Mouse (Mus musculus) kidney, embryonic 14.5 days (tissue): ENCODE measurements around the gene Cd3eap. TPM values are rescaled to one million over a fixed set of nuclear protein-coding genes. Genes with fewer than 3 reads are reported as not detected.

ENCODE experiments used
- ATAC-seq: fragments of 200-750 bp; cut with Nextera tagmentation; 2 replicates; pipeline ENCODE4 v1.8.0; 2017; ENCODE audit warnings: moderate number of reproducible peaks, mild to moderate bottlenecking, moderate TSS enrichment, moderate library complexity; ENCODE audit not compliant: low FRiP score, low TSS enrichment
- H3K27ac ChIP-seq: fragments of 300-500 bp; sonication (generic); 2 replicates; pipeline ENCODE4 v1.5.1; 2014; ENCODE audit warnings: low read depth, mild to moderate bottlenecking, low read length, moderate library complexity, mixed read lengths
- H3K27me3 ChIP-seq: fragments of 300-500 bp; sonication (generic); 2 replicates; pipeline ENCODE4 v1.6.1; 2014; ENCODE audit warnings: mild to moderate bottlenecking, low read length; ENCODE audit not compliant: control insufficient read depth, insufficient read depth
- H3K36me3 ChIP-seq: fragments of 300-500 bp; sonication (generic); 2 replicates; pipeline ENCODE4 v1.6.1; 2014; ENCODE audit warnings: low read length, mixed read lengths; ENCODE audit not compliant: control insufficient read depth, insufficient read depth
- H3K4me1 ChIP-seq: fragments of 300-500 bp; sonication (generic); 2 replicates; pipeline ENCODE4 v1.6.1; 2014; ENCODE audit warnings: low read length, mixed read lengths; ENCODE audit not compliant: control insufficient read depth, insufficient read depth
- H3K4me2 ChIP-seq: fragments of 300-500 bp; sonication (generic); replicated peaks from 2 replicates; pipeline ENCODE4 v1.6.1; 2014; ENCODE audit warnings: low read depth, mild to moderate bottlenecking, low read length
- H3K4me3 ChIP-seq: fragments of 300-500 bp; sonication (generic); 2 replicates; pipeline ENCODE4 v1.5.1; 2014; ENCODE audit warnings: mild to moderate bottlenecking, low read length
- H3K9ac ChIP-seq: fragments of 300-500 bp; sonication (generic); 2 replicates; pipeline ENCODE4 v1.6.1; 2014; ENCODE audit warnings: low read depth, mild to moderate bottlenecking, low read length, moderate library complexity
- H3K9me3 ChIP-seq: fragments of 300-500 bp; sonication (generic); 2 replicates; pipeline ENCODE4 v1.6.1; 2016; ENCODE audit warnings: low read length; ENCODE audit not compliant: control insufficient read depth
- WGBS: fragments of 180-500 bp; shearing (Covaris S2); extraction: QIAGEN DNeasy Blood & Tissue Kit; methylation state at CpG from one replicate; pipeline ENCODE4 v1.1.7; 2014; 5-methylcytosine and 5-hydroxymethylcytosine counted together
- polyA plus RNA-seq: library from polyadenylated mRNA; unstranded; fragments of >200 nt; fragmentation: Nextera tagmentation; extraction: Ambion mirVana; gene quantifications from 2 replicates; pipeline ENCODE4 v1.2.1, GENCODE M21; 2014

Cd3eap gene
- polyA plus RNA-seq, 1 experiment from 2014 or later: 26.8 TPM

- no peak for ATAC-seq
- Histone ChIP-seq H3K4me2 (no peak overlapping the region), H3K9ac (no peak overlapping the region), H3K4me1 (no peaks in the 10 kb centered on the region), H3K9me3 (no peaks in the 10 kb centered on the region), H3K4me3 (no peak overlapping the region), H3K27me3 (no peaks in the 10 kb centered on the region), H3K27ac (no peak overlapping the region), H3K36me3 (peaks cover 96% of the 10 kb centered on the region)
- WGBS: 83% methylated on average over 10 of the region's 10 CpGs
These were observed 29.6 kb upstream of the Cd3eap start for GRCm38 (mm10) chr7:19388699-19389413.

GRCm38 (mm10) chr7:19383708-19384107 is 24.4 kb upstream of the Cd3eap start:
- Histone ChIP-seq H3K27ac (no peak overlapping the region), H3K36me3 (peaks cover 46% of the 10 kb centered on the region), H3K4me1 (peaks cover 8% of the 10 kb centered on the region; the same call in 1 of the 2 replicates), H3K9ac (no peak overlapping the region), H3K4me2 (no peak overlapping the region), H3K4me3 (no peak overlapping the region), H3K9me3 (no peaks in the 10 kb centered on the region), H3K27me3 (no peaks in the 10 kb centered on the region)
- ATAC-seq: no peak
- WGBS: 92% methylated on average over 9 of the region's 9 CpGs

GRCm38 (mm10) chr7:19382166-19382541 is 22.9 kb upstream of the Cd3eap start:
- no peak overlapping the region for H3K27ac ChIP-seq
- peak; percentile 77 for ATAC-seq

GRCm38 (mm10) chr7:19381377-19382165 is 22.3 kb upstream of the Cd3eap start, which contains the start of gene Ercc2:
Gene Ercc2 (plus strand): TSS chr7:19382010.
- Histone ChIP-seq H3K27me3 (no peaks in the 10 kb centered on the region), H3K9ac (peak within 1 kb of the TSS; percentile 80), H3K9me3 (no peaks in the 10 kb centered on the region), H3K36me3 (peaks cover 25% of the 10 kb centered on the region), H3K27ac (no peak within 1 kb of the TSS), H3K4me3 (peak within 1 kb of the TSS; percentile 88), H3K4me2 (peak within 1 kb of the TSS; percentile 80), H3K4me1 (peaks cover 8% of the 10 kb centered on the region; the same call in 1 of the 2 replicates)
- ATAC-seq: peak; percentile 97
- 6% methylated on average over 44 of the region's 48 CpGs for WGBS

More at GRCm38 (mm10) chr7:19382166-19382541, 22.9 kb upstream of the Cd3eap start:
- Histone ChIP-seq H3K4me1 (peaks cover 8% of the 10 kb centered on the region; the same call in 1 of the 2 replicates), H3K27me3 (no peaks in the 10 kb centered on the region), H3K9ac (peak overlapping the region; percentile 80), H3K4me3 (peak overlapping the region; percentile 88), H3K9me3 (no peaks in the 10 kb centered on the region), H3K36me3 (peaks cover 31% of the 10 kb centered on the region), H3K4me2 (peak overlapping the region; percentile 80)
- WGBS: 0% methylated on average over 17 of the region's 37 CpGs

GRCm38 (mm10) chr7:19378049-19378448 is 18.8 kb upstream of the Cd3eap start:
- ATAC-seq: no peak
- H3K4me2 ChIP-seq: no peak overlapping the region
- 79% methylated on average over 8 of the region's 8 CpGs for WGBS

GRCm38 (mm10) chr7:19376019-19376418 is 16.7 kb upstream of the Cd3eap start:
- ATAC-seq: no peak
- H3K9ac ChIP-seq: no peak overlapping the region
- H3K4me3 ChIP-seq: no peak overlapping the region
- H3K36me3 ChIP-seq: no peaks in the 10 kb centered on the region
- WGBS: 85% methylated on average over 4 of the region's 4 CpGs
- no peak overlapping the region for H3K4me2 ChIP-seq
- no peak overlapping the region for H3K27ac ChIP-seq
- no peaks in the 10 kb centered on the region for H3K4me1 ChIP-seq
- H3K27me3 ChIP-seq: no peaks in the 10 kb centered on the region
- H3K9me3 ChIP-seq: no peaks in the 10 kb centered on the region

More at GRCm38 (mm10) chr7:19378049-19378448, 18.8 kb upstream of the Cd3eap start:
- Histone ChIP-seq H3K4me3 (no peak overlapping the region), H3K36me3 (no peaks in the 10 kb centered on the region), H3K27me3 (no peaks in the 10 kb centered on the region), H3K27ac (no peak overlapping the region), H3K9ac (no peak overlapping the region), H3K9me3 (no peaks in the 10 kb centered on the region), H3K4me1 (peaks cover 3% of the 10 kb centered on the region; the same call in 1 of the 2 replicates)

- Histone ChIP-seq H3K27ac (no peak overlapping the region), H3K9ac (no peak overlapping the region), H3K27me3 (no peaks in the 10 kb centered on the region), H3K36me3 (no peaks in the 10 kb centered on the region), H3K4me2 (no peak overlapping the region), H3K4me3 (no peak overlapping the region), H3K4me1 (no peaks in the 10 kb centered on the region), H3K9me3 (no peaks in the 10 kb centered on the region)
- ATAC-seq: no peak
- WGBS: 78% methylated on average over 18 of the region's 18 CpGs
These were observed 16.1 kb upstream of the Cd3eap start for GRCm38 (mm10) chr7:19375368-19375767.

- Histone ChIP-seq H3K4me1 (peaks cover 3% of the 10 kb centered on the region), H3K9me3 (no peaks in the 10 kb centered on the region), H3K4me2 (no peak overlapping the region), H3K9ac (no peak overlapping the region), H3K27ac (no peak overlapping the region), H3K4me3 (no peak overlapping the region), H3K36me3 (no peaks in the 10 kb centered on the region), H3K27me3 (peaks cover 8% of the 10 kb centered on the region)
- WGBS: 93% methylated on average over 2 of the region's 2 CpGs
- ATAC-seq: no peak
These were observed 14.1 kb upstream of the Cd3eap start for GRCm38 (mm10) chr7:19373367-19373766.
